Mouse (Mus musculus) neural tube, embryonic 14.5 days (tissue): ENCODE measurements at regions not wholly inside any gene's neighbourhood (a gene's known extent, or its start where the extent isn't known, plus 50 kb on each side); places are given as distances from the start of the nearest gene placed in this dataset.
"Not testable (repeated sequence)": the region's sequence is repeated elsewhere in the genome, so short reads cannot be mapped to it uniquely, and the experiment has no call there.

ENCODE experiments used
- ATAC-seq: fragments of 200-750 bp; cut with Nextera tagmentation; 2 replicates; pipeline ENCODE4 v1.8.0; 2017; ENCODE audit warnings: low read depth, mild to moderate bottlenecking, moderate TSS enrichment, moderate library complexity
- H3K27ac ChIP-seq: fragments of 300-500 bp; sonication (generic); 2 replicates; pipeline ENCODE4 v1.5.1; 2014; ENCODE audit warnings: low read depth, mild to moderate bottlenecking, control low read depth, low read length, moderate library complexity, mixed read lengths
- H3K27me3 ChIP-seq: fragments of 300-500 bp; sonication (generic); 2 replicates; pipeline ENCODE4 v1.6.1; 2014; ENCODE audit warnings: low read length; ENCODE audit not compliant: control insufficient read depth, insufficient read depth
- H3K36me3 ChIP-seq: fragments of 300-500 bp; sonication (generic); 2 replicates; pipeline ENCODE4 v1.6.1; 2014; ENCODE audit warnings: low read length, mixed read lengths; ENCODE audit not compliant: control insufficient read depth, insufficient read depth
- H3K4me1 ChIP-seq: fragments of 300-500 bp; sonication (generic); 2 replicates; pipeline ENCODE4 v1.6.1; 2014; ENCODE audit warnings: low read length; ENCODE audit not compliant: control insufficient read depth, insufficient read depth
- H3K4me2 ChIP-seq: fragments of 300-500 bp; sonication (generic); 2 replicates; pipeline ENCODE4 v1.6.1; 2014; ENCODE audit warnings: mild to moderate bottlenecking, low read depth, low read length, control low read depth
- H3K4me3 ChIP-seq: fragments of 300-500 bp; sonication (generic); 2 replicates; pipeline ENCODE4 v1.5.1; 2014; ENCODE audit warnings: low read depth, low read length, control low read depth, mixed read lengths
- H3K9ac ChIP-seq: fragments of 300-500 bp; sonication (generic); replicated peaks from 2 replicates; pipeline ENCODE4 v1.6.1; 2014; ENCODE audit warnings: low read depth, mild to moderate bottlenecking, control low read depth, low read length, mixed read lengths
- H3K9me3 ChIP-seq: fragments of 300-500 bp; sonication (generic); 2 replicates; pipeline ENCODE4 v1.6.1; 2016; ENCODE audit warnings: low read length; ENCODE audit not compliant: control insufficient read depth
- WGBS: fragments of 180-500 bp; shearing (Covaris S2); extraction: QIAGEN DNeasy Blood & Tissue Kit; methylation state at CpG from one replicate; pipeline ENCODE4 v1.1.7; 2014; 5-methylcytosine and 5-hydroxymethylcytosine counted together

GRCm38 (mm10) chr1:184669173-184669572, 63.2 kb downstream of the Hlx start:
- not testable (repeated sequence) for H3K36me3 ChIP-seq, H3K9me3 ChIP-seq, H3K4me3 ChIP-seq, H3K4me1 ChIP-seq, H3K4me2 ChIP-seq, H3K27me3 ChIP-seq, ATAC-seq, H3K9ac ChIP-seq, H3K27ac ChIP-seq
- 93% methylated on average over 5 of the region's 5 CpGs for WGBS

GRCm38 (mm10) chr1:184668428-184668827, 64.0 kb downstream of the Hlx start:
- Histone ChIP-seq H3K4me2 (no peak overlapping the region), H3K27me3 (no peaks in the 10 kb centered on the region), H3K9me3 (no peaks in the 10 kb centered on the region), H3K4me3 (no peak overlapping the region), H3K36me3 (no peaks in the 10 kb centered on the region), H3K9ac (no peak overlapping the region), H3K4me1 (peaks cover 8% of the 10 kb centered on the region), H3K27ac (no peak overlapping the region)
- no peak for ATAC-seq
- WGBS, result 93% methylated on average over 1 of the region's 1 CpGs

DNA sequence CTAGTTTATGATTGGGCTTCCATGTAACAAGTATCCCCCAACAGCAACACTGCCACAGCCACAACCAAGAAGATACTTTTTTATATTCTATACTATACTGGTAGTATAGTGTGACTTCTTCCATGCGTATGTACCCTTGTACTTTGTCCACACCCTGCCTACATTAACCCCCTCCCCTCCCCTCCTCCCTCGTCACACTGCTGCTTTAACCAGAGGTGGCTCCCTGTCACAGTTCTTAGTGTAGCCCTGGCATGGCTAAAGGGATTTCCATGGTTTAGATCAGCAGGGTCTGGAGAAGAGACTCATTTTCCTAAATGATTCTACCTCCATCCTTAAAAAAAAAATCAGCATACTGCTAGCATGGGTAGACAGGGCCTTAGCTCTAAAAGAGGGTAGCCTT, 64.4 kb downstream of the Hlx start:
- H3K27me3 ChIP-seq, result no peaks in the 10 kb centered on the region
- WGBS, result 56% methylated on average over 2 of the region's 2 CpGs
- H3K4me2 ChIP-seq, result no peak overlapping the region
- H3K36me3 ChIP-seq, result no peaks in the 10 kb centered on the region
- no peak for ATAC-seq
- H3K9me3 ChIP-seq, result no peaks in the 10 kb centered on the region
- no peak overlapping the region for H3K27ac ChIP-seq
- no peak overlapping the region for H3K9ac ChIP-seq
- no peak overlapping the region for H3K4me3 ChIP-seq
- peaks cover 12% of the 10 kb centered on the region for H3K4me1 ChIP-seq

- Histone ChIP-seq H3K4me3 (no peak overlapping the region), H3K4me1 (peaks cover 12% of the 10 kb centered on the region), H3K36me3 (no peaks in the 10 kb centered on the region), H3K9ac (no peak overlapping the region), H3K27ac (no peak overlapping the region), H3K9me3 (no peaks in the 10 kb centered on the region), H3K27me3 (no peaks in the 10 kb centered on the region), H3K4me2 (no peak overlapping the region)
- no peak for ATAC-seq
- WGBS, result 80% methylated on average over 12 of the region's 12 CpGs
These were observed 67.2 kb downstream of the Hlx start for GRCm38 (mm10) chr1:184665243-184665642.

DNA sequence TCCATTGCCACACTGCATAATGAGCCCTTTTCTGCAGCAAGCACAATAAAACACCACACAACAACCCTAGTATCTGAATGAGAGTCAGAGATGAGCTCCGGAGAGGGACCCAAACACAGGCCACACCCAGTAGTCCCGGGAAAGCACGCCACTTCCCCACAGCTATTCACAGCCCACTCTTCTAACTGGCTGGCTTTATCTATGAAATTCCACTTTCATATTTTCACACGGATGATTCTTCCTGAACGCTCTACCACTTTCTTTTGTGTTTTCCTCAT, 68.4 kb downstream of the Hlx start:
- no peak overlapping the region for H3K9ac ChIP-seq
- peak overlapping the region; percentile 30 for H3K4me2 ChIP-seq
- H3K27ac ChIP-seq, result peak overlapping the region; percentile 48; the same call in 1 of the 2 replicates

GRCm38 (mm10) chr1:184663300-184664097, 68.9 kb downstream of the Hlx start:
- peak; percentile 85 for ATAC-seq
- WGBS, result 11% methylated on average over 14 of the region's 14 CpGs
- H3K9ac ChIP-seq, result no peak overlapping the region
- no peaks in the 10 kb centered on the region for H3K27me3 ChIP-seq
- H3K4me1 ChIP-seq, result peaks cover 12% of the 10 kb centered on the region
- peak overlapping the region; percentile 48 for H3K27ac ChIP-seq
- peak overlapping the region; percentile 30 for H3K4me2 ChIP-seq
- no peak overlapping the region for H3K4me3 ChIP-seq
- H3K9me3 ChIP-seq, result no peaks in the 10 kb centered on the region
- H3K36me3 ChIP-seq, result no peaks in the 10 kb centered on the region

More for the DNA sequence above, 68.4 kb downstream of the Hlx start:
- Histone ChIP-seq H3K27me3 (no peaks in the 10 kb centered on the region), H3K4me1 (peaks cover 12% of the 10 kb centered on the region), H3K9me3 (no peaks in the 10 kb centered on the region), H3K4me3 (no peak overlapping the region), H3K36me3 (no peaks in the 10 kb centered on the region)
- ATAC-seq, result peak; percentile 70
- WGBS, result 31% methylated on average over 5 of the region's 5 CpGs

DNA sequence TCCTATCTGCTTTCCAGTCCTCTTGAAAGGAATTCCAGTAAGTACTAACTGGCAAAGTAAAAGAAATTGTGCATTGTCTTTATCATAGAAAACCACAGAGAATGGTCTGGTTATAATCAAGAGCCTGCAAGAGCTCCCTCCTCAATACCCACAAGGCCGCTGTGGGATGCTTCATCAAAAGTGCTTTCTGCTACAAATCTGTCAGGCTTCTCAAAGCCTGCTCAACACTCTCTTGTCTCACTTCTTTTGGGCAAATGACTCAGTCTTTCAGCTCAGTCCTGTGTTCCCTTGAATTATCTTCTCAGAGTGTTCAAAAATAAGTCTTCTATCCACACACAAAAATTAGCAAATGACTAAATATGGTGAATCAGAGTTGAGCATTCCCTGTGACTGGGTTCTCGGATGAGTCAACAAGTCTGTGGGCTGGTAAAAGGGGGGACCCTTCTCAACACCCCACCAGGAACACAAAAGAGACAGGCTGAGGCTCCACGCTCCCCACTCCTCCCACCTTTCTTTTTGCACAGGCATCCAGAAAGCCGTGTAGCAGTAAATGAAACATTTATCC, 81.8 kb downstream of the Hlx start:
- no peak overlapping the region for H3K4me2 ChIP-seq
- H3K27ac ChIP-seq, result no peak overlapping the region
- H3K4me3 ChIP-seq, result no peak overlapping the region
- WGBS, result 82% methylated on average over 4 of the region's 4 CpGs
- H3K36me3 ChIP-seq, result no peaks in the 10 kb centered on the region
- no peak overlapping the region for H3K9ac ChIP-seq
- no peak for ATAC-seq
- no peaks in the 10 kb centered on the region for H3K9me3 ChIP-seq
- H3K4me1 ChIP-seq, result no peaks in the 10 kb centered on the region
- no peaks in the 10 kb centered on the region for H3K27me3 ChIP-seq

DNA sequence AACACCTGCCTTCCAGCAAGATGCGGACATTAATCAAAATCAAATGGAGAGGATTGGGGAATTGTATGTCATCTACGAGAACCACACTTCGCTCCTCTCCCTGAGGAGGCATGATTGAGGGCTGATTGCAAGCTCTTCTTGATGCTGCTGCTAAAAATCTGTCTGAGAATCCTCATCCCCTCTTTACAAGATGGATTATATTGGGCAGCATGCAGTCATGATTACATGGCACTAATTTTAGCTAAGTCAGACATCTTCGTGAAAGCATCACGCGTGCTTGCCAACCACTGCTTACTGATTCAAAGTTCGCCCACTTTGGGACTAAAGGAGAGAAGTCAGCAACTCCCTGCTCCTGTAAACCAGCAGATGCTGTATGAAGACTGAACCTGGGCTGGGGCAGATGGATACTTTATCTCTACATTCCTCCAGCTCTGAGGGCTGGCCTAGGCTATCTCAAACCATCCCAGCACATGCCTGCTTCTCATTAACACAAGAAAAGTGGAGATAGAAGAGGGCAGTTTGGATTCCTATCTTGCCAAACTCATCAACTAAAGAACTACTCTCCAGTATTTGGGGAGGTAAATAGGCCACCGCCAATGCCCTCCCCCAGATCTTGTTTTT, 84.4 kb downstream of the Hlx start:
- Histone ChIP-seq H3K9me3 (no peaks in the 10 kb centered on the region), H3K9ac (no peak overlapping the region), H3K27me3 (no peaks in the 10 kb centered on the region), H3K4me3 (no peak overlapping the region), H3K27ac (no peak overlapping the region), H3K36me3 (no peaks in the 10 kb centered on the region), H3K4me2 (no peak overlapping the region), H3K4me1 (no peaks in the 10 kb centered on the region)
- no peak for ATAC-seq
- 88% methylated on average over 8 of the region's 8 CpGs for WGBS

- Histone ChIP-seq H3K36me3 (no peaks in the 10 kb centered on the region), H3K9ac (no peak overlapping the region), H3K27ac (no peak overlapping the region), H3K4me2 (no peak overlapping the region), H3K9me3 (no peaks in the 10 kb centered on the region), H3K27me3 (no peaks in the 10 kb centered on the region), H3K4me1 (no peaks in the 10 kb centered on the region), H3K4me3 (no peak overlapping the region)
- WGBS, result 69% methylated on average over 9 of the region's 9 CpGs
- no peak for ATAC-seq
These were observed 87.4 kb downstream of the Hlx start for GRCm38 (mm10) chr1:184644767-184645598.
